Mouse (Mus musculus) liver, embryonic 13.5 days (tissue): ENCODE results near the gene Gm12248. TPM values are rescaled to one million over a fixed set of nuclear protein-coding genes. Genes with fewer than 3 reads are reported as not detected.
"Not testable (repeated sequence)": the region's sequence is repeated elsewhere in the genome, so short reads cannot be mapped to it uniquely, and the experiment has no call there.

ENCODE experiments used
- ATAC-seq: fragments of 200-750 bp; cut with Nextera tagmentation; 2 replicates; pipeline ENCODE4 v1.8.0; 2017; ENCODE audit warnings: low read depth, mild to moderate bottlenecking, moderate number of reproducible peaks, moderate library complexity
- DNase-seq: peaks from one replicate; pipeline ENCODE4 v3.0.0; 2022
- H3K27ac ChIP-seq: fragments of 300-500 bp; sonication (generic); 2 replicates; pipeline ENCODE4 v1.5.1; 2015; ENCODE audit warnings: moderate library complexity, mild to moderate bottlenecking, inconsistent platforms
- H3K27me3 ChIP-seq: fragments of 300-500 bp; sonication (generic); 2 replicates; pipeline ENCODE4 v1.6.1; 2015; ENCODE audit warnings: mild to moderate bottlenecking, inconsistent platforms
- H3K36me3 ChIP-seq: fragments of 300-500 bp; sonication (generic); 2 replicates; pipeline ENCODE4 v1.6.1; 2015; ENCODE audit warnings: mild to moderate bottlenecking, inconsistent platforms
- H3K4me1 ChIP-seq: fragments of 300-500 bp; sonication (generic); replicated peaks from 2 replicates; pipeline ENCODE4 v1.6.1; 2015; ENCODE audit warnings: inconsistent platforms
- H3K4me2 ChIP-seq: fragments of 300-500 bp; sonication (generic); 2 replicates; pipeline ENCODE4 v1.6.1; 2015; ENCODE audit warnings: inconsistent platforms, mild to moderate bottlenecking, moderate library complexity
- H3K4me3 ChIP-seq: fragments of 300-500 bp; sonication (generic); replicated peaks from 2 replicates; pipeline ENCODE4 v1.5.1; 2015; ENCODE audit warnings: mild to moderate bottlenecking, inconsistent platforms
- H3K9ac ChIP-seq: fragments of 300-500 bp; sonication (generic); 2 replicates; pipeline ENCODE4 v1.6.1; 2015; ENCODE audit warnings: mild to moderate bottlenecking, inconsistent platforms
- H3K9me3 ChIP-seq: fragments of 300-500 bp; sonication (generic); replicated peaks from 2 replicates; pipeline ENCODE4 v1.6.1; 2016; ENCODE audit warnings: inconsistent platforms
- WGBS: fragments of 180-500 bp; shearing (Covaris S2); methylation state at CpG from one replicate; pipeline ENCODE4 v1.1.7; 2015; ENCODE audit not compliant: insufficient replicate concordance; 5-methylcytosine and 5-hydroxymethylcytosine counted together
- polyA plus RNA-seq: library from polyadenylated mRNA; unstranded; fragments of >200 nt; fragmentation: Nextera tagmentation; extraction: Ambion mirVana; gene quantifications from 2 replicates; pipeline ENCODE4 v1.2.1, GENCODE M21; 2015

Gm12248 gene
- polyA plus RNA-seq, 1 experiment from 2014 or later = not detected

DNA sequence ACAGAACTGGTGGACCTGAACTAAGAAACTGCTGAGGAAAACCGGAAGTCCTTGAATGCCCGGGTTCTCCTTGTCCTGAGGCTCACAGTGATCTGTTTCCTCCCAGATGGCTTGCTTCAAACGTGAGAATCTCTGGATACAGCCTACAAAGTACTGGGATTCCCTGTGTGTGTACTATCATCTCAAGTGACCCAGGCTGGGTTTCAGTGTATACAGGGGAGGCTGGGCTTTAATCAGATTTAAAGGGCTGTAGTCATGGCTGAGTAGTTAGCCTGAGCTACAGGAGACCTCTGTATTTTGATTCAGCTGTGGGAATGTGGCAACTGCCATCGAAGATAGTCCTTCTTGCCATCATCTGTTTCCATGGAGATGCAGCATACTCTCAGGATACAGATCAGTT is 15.7 kb downstream of the Gm12248 start:
- H3K4me1 ChIP-seq = no peaks in the 10 kb centered on the region
- ATAC-seq (no peak), DNase-seq (no peak)
- H3K4me3 ChIP-seq = no peak overlapping the region
- H3K4me2 ChIP-seq = no peak overlapping the region
- H3K9ac ChIP-seq = no peak overlapping the region
- H3K27me3 ChIP-seq = no peaks in the 10 kb centered on the region
- H3K9me3 ChIP-seq = no peaks in the 10 kb centered on the region
- 52% methylated on average over 4 of the region's 4 CpGs for WGBS
- H3K36me3 ChIP-seq = no peaks in the 10 kb centered on the region
- no peak overlapping the region for H3K27ac ChIP-seq

DNA sequence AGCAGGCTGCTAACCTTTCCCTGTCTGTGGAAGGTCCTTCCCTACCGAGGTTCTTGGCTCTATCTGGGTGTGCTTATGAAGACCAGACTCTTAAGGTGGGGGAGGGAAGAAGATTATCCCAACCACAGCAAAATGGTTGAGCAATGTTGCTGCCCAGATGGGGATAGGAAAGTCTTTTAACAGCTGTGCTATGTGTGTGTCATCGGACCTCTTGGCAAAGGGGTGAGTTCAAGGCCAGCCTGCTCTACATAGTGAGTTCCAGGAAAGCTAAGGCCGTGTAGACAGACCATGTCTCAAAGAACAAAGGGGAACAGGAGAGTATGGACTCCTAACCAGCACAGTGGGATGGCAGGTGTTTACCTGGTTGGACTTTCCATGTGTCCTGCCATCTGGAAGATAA is 20.0 kb downstream of the Gm12248 start:
- no peak for DNase-seq
- no peak overlapping the region for H3K4me3 ChIP-seq
- H3K4me2 ChIP-seq = no peak overlapping the region
- no peaks in the 10 kb centered on the region for H3K36me3 ChIP-seq
- no peaks in the 10 kb centered on the region for H3K27me3 ChIP-seq
- H3K9ac ChIP-seq = no peak overlapping the region
- no peak overlapping the region for H3K27ac ChIP-seq
- WGBS = 52% methylated on average over 3 of the region's 3 CpGs
- no peaks in the 10 kb centered on the region for H3K4me1 ChIP-seq
- H3K9me3 ChIP-seq = no peaks in the 10 kb centered on the region
- ATAC-seq = no peak

DNA sequence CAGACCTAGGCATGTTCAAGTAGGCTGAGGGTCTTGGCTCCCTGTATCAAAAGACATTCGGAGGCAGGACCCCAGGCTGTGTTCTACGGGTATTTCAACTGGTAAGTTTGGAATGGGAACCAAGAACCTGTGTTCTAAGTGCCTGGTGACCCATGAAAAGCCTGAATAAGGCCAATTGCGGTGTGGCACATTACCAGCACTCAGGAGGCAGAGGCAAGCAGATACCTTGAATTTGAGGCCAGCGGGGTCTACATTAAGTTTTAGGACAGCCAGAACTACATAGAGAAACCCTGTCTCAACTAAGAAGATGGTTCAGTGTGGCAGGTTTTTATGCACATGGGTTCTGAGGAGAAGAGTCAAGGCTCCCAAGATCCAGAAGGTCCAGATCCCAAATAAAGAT is 27.9 kb downstream of the Gm12248 start:
- DNase-seq = no peak
- Histone ChIP-seq H3K27ac (no peak overlapping the region), H3K9ac (no peak overlapping the region), H3K4me1 (peaks cover 3% of the 10 kb centered on the region; the same call in 1 of the 2 replicates), H3K9me3 (no peaks in the 10 kb centered on the region), H3K4me2 (no peak overlapping the region), H3K36me3 (peaks cover 23% of the 10 kb centered on the region), H3K27me3 (no peaks in the 10 kb centered on the region), H3K4me3 (no peak overlapping the region)
- 79% methylated on average over 4 of the region's 4 CpGs for WGBS
- ATAC-seq = no peak

DNA sequence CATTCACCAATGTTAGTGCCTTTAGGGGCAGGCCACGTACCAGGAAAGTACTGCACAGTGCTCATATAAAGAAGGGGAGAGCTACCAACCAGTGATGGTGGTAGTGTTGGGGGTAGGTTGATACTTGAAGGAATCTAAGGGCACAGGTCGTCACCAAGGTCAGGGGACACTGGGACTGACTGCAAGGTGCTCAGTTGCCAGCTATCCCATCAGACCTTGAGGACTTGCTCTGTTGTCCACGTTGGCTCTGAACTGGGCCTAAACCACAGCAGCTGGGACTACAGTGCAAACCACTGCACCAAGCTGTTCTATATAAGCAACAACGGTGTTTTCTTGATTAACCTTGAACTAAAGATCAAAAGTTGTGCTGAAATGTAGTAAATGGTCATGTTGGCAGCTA is 30.3 kb downstream of the Gm12248 start:
- no peaks in the 10 kb centered on the region for H3K9me3 ChIP-seq
- no peak overlapping the region for H3K9ac ChIP-seq
- H3K4me3 ChIP-seq = no peak overlapping the region
- ATAC-seq (no peak), DNase-seq (no peak)
- H3K27me3 ChIP-seq = no peaks in the 10 kb centered on the region
- H3K4me1 ChIP-seq = peaks cover 16% of the 10 kb centered on the region
- H3K27ac ChIP-seq = no peak overlapping the region
- no peak overlapping the region for H3K4me2 ChIP-seq
- peaks cover 46% of the 10 kb centered on the region for H3K36me3 ChIP-seq
- 74% methylated on average over 4 of the region's 4 CpGs for WGBS

DNA sequence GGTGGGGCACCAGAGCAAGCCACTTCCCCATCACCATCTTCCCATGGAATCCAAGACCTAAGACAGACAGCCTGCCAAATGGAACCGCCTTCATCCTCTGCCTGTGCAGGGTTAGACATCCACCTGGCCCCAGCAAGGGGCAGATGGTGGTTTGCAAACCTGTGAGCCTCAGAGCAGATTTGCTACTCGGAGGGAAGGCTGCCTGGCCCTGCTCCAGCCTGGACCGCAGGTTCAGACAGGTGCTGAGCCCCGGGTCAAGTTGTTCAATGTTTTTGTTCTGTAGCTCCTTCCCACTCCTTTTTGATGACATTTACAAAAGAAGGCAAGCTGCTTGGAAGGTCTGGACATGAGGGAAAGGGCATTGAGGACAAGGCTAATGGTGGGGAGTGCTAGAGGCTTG is 31.7 kb downstream of the Gm12248 start:
- ATAC-seq, H3K27ac ChIP-seq, DNase-seq, H3K9ac ChIP-seq, H3K4me2 ChIP-seq, H3K27me3 ChIP-seq, H3K9me3 ChIP-seq, H3K4me3 ChIP-seq: not testable (repeated sequence)
- H3K4me1 ChIP-seq = peaks cover 16% of the 10 kb centered on the region
- H3K36me3 ChIP-seq = peaks cover 59% of the 10 kb centered on the region
- WGBS = 82% methylated on average over 4 of the region's 4 CpGs

DNA sequence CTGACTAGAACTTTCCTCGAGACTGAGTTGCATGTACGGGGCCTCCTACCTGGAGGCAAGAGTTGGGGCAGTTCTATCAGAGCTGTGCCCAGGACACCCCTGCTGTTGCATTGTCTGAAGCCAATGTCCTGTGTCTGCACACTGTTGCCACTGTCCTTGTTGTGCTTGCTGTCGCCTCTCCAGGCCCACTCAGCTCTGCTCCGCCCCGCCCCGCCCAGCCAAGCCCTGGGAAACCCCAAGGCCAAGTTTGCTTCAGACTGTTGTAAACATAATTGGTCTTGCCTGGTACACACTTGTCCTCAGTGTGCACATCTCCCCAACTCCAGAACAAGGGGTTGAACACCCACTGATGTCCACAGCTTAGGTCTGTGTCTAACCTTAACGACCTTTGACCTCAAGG is 33.2 kb downstream of the Gm12248 start:
- Histone ChIP-seq H3K36me3 (peaks cover 74% of the 10 kb centered on the region), H3K4me1 (peaks cover 16% of the 10 kb centered on the region)
- not testable (repeated sequence) for H3K27me3 ChIP-seq, H3K27ac ChIP-seq, H3K9ac ChIP-seq, H3K4me3 ChIP-seq, DNase-seq, H3K4me2 ChIP-seq, H3K9me3 ChIP-seq
- 78% methylated on average over 7 of the region's 7 CpGs for WGBS
- peak; percentile 37; the same call in 1 of the 2 replicates for ATAC-seq

DNA sequence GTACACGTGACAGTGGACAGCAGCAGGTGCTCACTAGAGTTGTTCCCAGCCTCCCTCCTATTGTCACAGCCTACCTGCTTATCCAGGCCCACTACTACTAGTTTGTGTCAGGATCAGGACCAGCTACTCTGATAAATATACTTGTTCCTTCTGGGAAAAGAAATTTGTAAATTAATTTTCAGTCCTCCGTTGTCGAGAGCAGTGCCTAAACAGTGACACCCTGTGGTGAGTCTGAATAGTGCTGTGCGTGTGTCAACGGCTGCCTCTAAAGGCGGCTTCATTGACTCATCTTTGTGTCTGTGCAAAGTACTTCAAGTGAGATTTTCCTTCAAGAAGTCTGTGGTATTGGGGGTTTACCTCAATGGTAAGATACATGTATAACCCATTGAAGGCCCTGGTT is 35.5 kb downstream of the Gm12248 start:
- H3K9ac ChIP-seq = no peak overlapping the region
- H3K27ac ChIP-seq = no peak overlapping the region
- no peak for ATAC-seq
- peaks cover 95% of the 10 kb centered on the region for H3K36me3 ChIP-seq
- no peaks in the 10 kb centered on the region for H3K9me3 ChIP-seq
- no peak for DNase-seq
- no peaks in the 10 kb centered on the region for H3K27me3 ChIP-seq
- H3K4me3 ChIP-seq = no peak overlapping the region
- 69% methylated on average over 6 of the region's 6 CpGs for whole genome bisulfite sequencing
- H3K4me2 ChIP-seq = no peak overlapping the region
- H3K4me1 ChIP-seq = peaks cover 16% of the 10 kb centered on the region

DNA sequence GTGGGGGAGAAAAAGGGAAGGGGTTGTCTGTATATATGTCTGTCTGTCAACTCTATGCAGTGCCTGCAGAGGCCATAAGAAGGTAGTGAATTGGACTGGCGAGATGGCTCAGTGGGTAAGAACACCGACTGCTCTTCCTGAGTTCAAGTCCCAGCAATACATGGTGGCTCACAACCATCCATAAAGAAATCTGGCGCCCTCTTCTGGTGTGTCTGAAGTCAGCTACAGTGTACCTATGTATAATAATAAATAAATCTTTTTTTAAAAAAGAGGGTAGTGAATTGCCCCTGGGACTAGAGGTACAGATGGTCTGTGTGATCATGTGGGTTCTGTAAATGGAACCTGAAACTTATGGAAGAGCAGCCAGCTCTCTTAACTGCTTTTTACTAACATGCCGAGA is 46.5 kb downstream of the Gm12248 start:
- H3K4me2 ChIP-seq = no peak overlapping the region

DNA sequence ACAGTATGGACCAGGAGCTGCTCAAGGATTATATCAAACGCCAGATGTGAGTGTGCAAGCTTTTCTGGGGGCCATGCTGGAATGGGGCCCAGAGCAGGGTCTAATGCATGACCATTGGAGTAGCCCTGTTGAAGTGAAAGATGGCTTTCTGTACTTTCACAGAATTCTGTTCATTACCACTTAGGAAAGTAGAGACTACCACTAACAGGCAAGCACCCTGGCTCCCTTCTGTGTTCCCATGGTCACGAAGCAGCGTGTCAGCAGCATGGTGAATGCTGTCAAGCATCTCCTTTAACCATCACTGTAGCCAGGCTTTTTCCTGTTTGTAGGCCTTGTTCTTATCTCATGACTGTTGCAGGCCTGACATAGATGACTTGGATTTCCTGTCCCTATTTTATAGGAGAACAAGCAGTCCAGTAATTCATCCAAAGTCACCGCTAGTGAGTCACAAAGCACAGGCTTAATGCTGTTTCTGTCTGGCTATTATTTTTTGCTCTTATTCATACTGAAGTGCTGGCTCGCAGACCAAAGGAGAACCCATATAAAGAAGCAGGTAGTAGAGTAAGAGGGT is 50.0 kb downstream of the Gm12248 start:
- no peak for ATAC-seq
- peaks cover 18% of the 10 kb centered on the region for H3K4me1 ChIP-seq
- no peak overlapping the region for H3K4me2 ChIP-seq
- no peak overlapping the region for H3K9ac ChIP-seq
- peaks cover 74% of the 10 kb centered on the region for H3K36me3 ChIP-seq
- 78% methylated on average over 5 of the region's 5 CpGs for WGBS
- no peak for DNase-seq
- no peak overlapping the region for H3K27ac ChIP-seq
- no peaks in the 10 kb centered on the region for H3K9me3 ChIP-seq
- H3K4me3 ChIP-seq = no peak overlapping the region
- H3K27me3 ChIP-seq = no peaks in the 10 kb centered on the region

More for the DNA sequence above, 46.5 kb downstream of the Gm12248 start:
- Histone ChIP-seq H3K36me3 (peaks cover 96% of the 10 kb centered on the region), H3K4me1 (peaks cover 3% of the 10 kb centered on the region; the same call in 1 of the 2 replicates), H3K4me3 (no peak overlapping the region), H3K9ac (no peak overlapping the region), H3K27me3 (no peaks in the 10 kb centered on the region), H3K9me3 (no peaks in the 10 kb centered on the region), H3K27ac (no peak overlapping the region)
- no peak for ATAC-seq
- DNase-seq = no peak
- 71% methylated on average over 4 of the region's 4 CpGs for WGBS

DNA sequence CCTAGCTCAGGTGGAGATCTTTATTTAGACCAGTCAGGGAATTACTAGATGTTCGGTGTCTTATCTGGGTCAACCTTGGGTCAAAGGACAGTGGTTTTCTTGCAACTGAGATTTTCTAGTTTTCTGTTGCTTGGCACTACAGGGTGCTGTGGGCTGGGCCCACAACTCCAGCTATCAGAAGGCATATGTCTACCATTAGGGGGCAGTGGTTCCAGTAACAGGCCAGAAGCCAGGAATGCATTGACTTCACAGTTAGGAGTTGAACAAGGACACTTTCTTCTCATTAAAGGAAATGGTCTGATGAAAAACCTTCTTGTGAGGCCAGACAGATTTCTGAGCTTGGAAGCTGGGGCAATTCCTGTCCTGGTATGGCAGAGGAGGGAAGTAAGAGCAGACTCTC is 53.9 kb downstream of the Gm12248 start:
- H3K27ac ChIP-seq = no peak overlapping the region
- no peak overlapping the region for H3K4me2 ChIP-seq
- DNase-seq = no peak
- no peak overlapping the region for H3K4me3 ChIP-seq
- peaks cover 53% of the 10 kb centered on the region for H3K4me1 ChIP-seq
- H3K9ac ChIP-seq = no peak overlapping the region
- WGBS = 42% methylated on average over 1 of the region's 1 CpGs
- H3K9me3 ChIP-seq = no peaks in the 10 kb centered on the region
- peaks cover 39% of the 10 kb centered on the region for H3K36me3 ChIP-seq
- ATAC-seq = no peak
- no peaks in the 10 kb centered on the region for H3K27me3 ChIP-seq

DNA sequence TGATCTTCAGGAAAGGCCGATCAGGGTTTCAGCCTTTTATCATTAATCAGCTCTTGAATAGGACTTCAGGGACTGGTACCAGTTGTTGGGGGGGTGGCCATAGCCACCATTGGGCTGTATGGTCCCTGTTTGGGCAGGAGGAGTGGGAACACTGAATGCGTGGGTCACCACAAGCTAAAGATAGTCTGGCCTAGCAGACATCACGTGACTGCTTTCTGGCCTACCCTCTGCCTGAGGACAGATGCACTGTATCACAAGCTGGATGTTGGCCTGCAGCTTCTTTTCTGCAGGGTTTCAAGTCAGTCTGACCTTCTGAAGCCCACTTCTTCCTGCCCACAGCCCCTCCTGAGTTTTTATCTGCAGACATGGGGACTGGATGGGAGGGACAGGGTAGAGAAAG is 59.3 kb downstream of the Gm12248 start:
- peak overlapping the region; percentile 8; the same call in 1 of the 2 replicates for H3K27ac ChIP-seq
- no peaks in the 10 kb centered on the region for H3K27me3 ChIP-seq
- H3K4me2 ChIP-seq = no peak overlapping the region; the same call in 1 of the 2 replicates
- DNase-seq = no peak
- ATAC-seq = peak; percentile 35; the same call in 1 of the 2 replicates
- H3K9me3 ChIP-seq = no peaks in the 10 kb centered on the region
- 30% methylated on average over 3 of the region's 3 CpGs for WGBS
- no peak overlapping the region for H3K4me3 ChIP-seq
- no peaks in the 10 kb centered on the region for H3K36me3 ChIP-seq
- no peak overlapping the region for H3K9ac ChIP-seq
- H3K4me1 ChIP-seq = peaks cover 93% of the 10 kb centered on the region

DNA sequence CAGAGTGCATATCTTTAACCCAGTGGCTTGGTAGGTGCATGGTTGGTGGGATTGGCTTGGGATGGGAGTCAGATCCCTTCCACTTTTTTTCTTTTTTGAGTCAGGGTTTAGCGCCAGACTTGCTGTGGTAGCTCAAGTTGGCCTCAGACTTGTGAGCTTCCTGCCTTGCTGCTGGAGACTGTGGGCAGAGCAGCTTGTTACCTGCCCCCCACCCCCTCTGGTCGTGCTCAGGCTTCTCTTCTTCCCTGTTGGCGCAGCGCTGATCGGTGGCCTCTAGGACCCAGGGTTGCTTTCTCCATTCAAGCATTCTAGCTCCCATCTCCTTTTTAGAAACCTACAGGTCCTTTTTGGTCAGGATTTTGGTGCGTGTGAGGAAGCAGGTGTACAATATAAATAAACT is 61.8 kb downstream of the Gm12248 start:
- peak overlapping the region; percentile 19; the same call in 1 of the 2 replicates for H3K4me2 ChIP-seq

More for the DNA sequence above, 61.8 kb downstream of the Gm12248 start:
- H3K4me1 ChIP-seq = peaks cover 94% of the 10 kb centered on the region
- peak overlapping the region; percentile 44; the same call in 1 of the 2 replicates for H3K27ac ChIP-seq
- ATAC-seq (no peak), DNase-seq (no peak)
- H3K9ac ChIP-seq = no peak overlapping the region
- no peaks in the 10 kb centered on the region for H3K27me3 ChIP-seq
- 43% methylated on average over 6 of the region's 6 CpGs for WGBS
- no peaks in the 10 kb centered on the region for H3K9me3 ChIP-seq
- peaks cover 6% of the 10 kb centered on the region for H3K36me3 ChIP-seq
- no peak overlapping the region for H3K4me3 ChIP-seq
